Mouse (Mus musculus) adipocyte (in vitro differentiated cells): ENCODE measurements around the gene Vps26a.
"Not testable (repeated sequence)": the region's sequence is repeated elsewhere in the genome, so short reads cannot be mapped to it uniquely, and the experiment has no call there.

Experiments used
- DNase-seq: peaks from one replicate; pipeline ENCODE4 v3.0.0-alpha.2; 2016; ENCODE audit warnings: low spot score

Vps26a gene

GRCm38 (mm10) chr10:62500916-62501615, 14.5 kb upstream of the Vps26a start:
- no peak for DNase-seq

- peak; percentile 81 for DNase-seq
These were observed 13.7 kb upstream of the Vps26a start for GRCm38 (mm10) chr10:62500088-62500915.

GRCm38 (mm10) chr10:62491681-62492080, 5.1 kb upstream of the Vps26a start:
- not testable (repeated sequence) for DNase-seq

GRCm38 (mm10) chr10:62488266-62488665, 1.7 kb upstream of the Vps26a start:
- DNase-seq, result peak; percentile 75

- peak; percentile 73 for DNase-seq
These were observed 575 bp downstream of the Vps26a start for GRCm38 (mm10) chr10:62485878-62486582.

- no peak for DNase-seq
These were observed 5.3 kb downstream of the Vps26a start for GRCm38 (mm10) chr10:62481108-62481852.

- no peak for DNase-seq
These were observed 9.6 kb downstream of the Vps26a start for GRCm38 (mm10) chr10:62476980-62477379.

GRCm38 (mm10) chr10:62474944-62475343, 11.7 kb downstream of the Vps26a start:
- DNase-seq, result no peak

GRCm38 (mm10) chr10:62471105-62471504, 15.5 kb downstream of the Vps26a start:
- DNase-seq, result no peak

GRCm38 (mm10) chr10:62469736-62470135, 16.9 kb downstream of the Vps26a start:
- DNase-seq, result no peak

- no peak for DNase-seq
These were observed 25.3 kb downstream of the Vps26a start for GRCm38 (mm10) chr10:62461321-62461720.

- not testable (repeated sequence) for DNase-seq
These were observed 34.6 kb downstream of the Vps26a start for GRCm38 (mm10) chr10:62452001-62452400.

GRCm38 (mm10) chr10:62450280-62450640, 36.3 kb downstream of the Vps26a start:
- DNase-seq, result no peak

GRCm38 (mm10) chr10:62449364-62450279, 37.0 kb downstream of the Vps26a start, which contains the start of the genes 4930507D05Rik and Supv3l1:
4930507D05Rik (plus strand) TSS chr10:62449489.
Supv3l1 (minus strand) TSS chr10:62449738.
- DNase-seq, result peak; percentile 90

- no peak for DNase-seq
These were observed 56.2 kb downstream of the Vps26a start for GRCm38 (mm10) chr10:62430427-62430826.

GRCm38 (mm10) chr10:62425081-62425871, 61.3 kb downstream of the Vps26a start:
- peak; percentile 7 for DNase-seq

GRCm38 (mm10) chr10:62422255-62422654, 64.3 kb downstream of the Vps26a start, which contains the start of gene Hkdc1:
Hkdc1 (minus strand) TSS chr10:62422491.
- no peak for DNase-seq

- DNase-seq, result no peak
These were observed 65.5 kb downstream of the Vps26a start for GRCm38 (mm10) chr10:62421127-62421526.

- no peak for DNase-seq
These were observed 66.2 kb downstream of the Vps26a start for GRCm38 (mm10) chr10:62420399-62420798.

- no peak for DNase-seq
These were observed 67.2 kb downstream of the Vps26a start for GRCm38 (mm10) chr10:62419422-62419821.
